Mouse (Mus musculus) stomach, embryonic 16.5 days (tissue): ENCODE data around the gene Zfp811. TPM values are rescaled to one million over a fixed set of nuclear protein-coding genes. Genes with fewer than 3 reads are reported as not detected.
"Not testable (repeated sequence)": the region's sequence is repeated elsewhere in the genome, so short reads cannot be mapped to it uniquely, and the experiment has no call there.

Experiments used
- ATAC-seq: fragments of 200-750 bp; cut with Nextera tagmentation; 2 replicates; pipeline ENCODE4 v1.8.0; 2017; ENCODE audit warnings: moderate number of reproducible peaks, moderate TSS enrichment; ENCODE audit not compliant: insufficient read depth, low FRiP score
- H3K27ac ChIP-seq: fragments of 300-500 bp; sonication (generic); 2 replicates; pipeline ENCODE4 v1.5.1; 2014; ENCODE audit warnings: low read length
- H3K27me3 ChIP-seq: fragments of 300-500 bp; sonication (generic); 2 replicates; pipeline ENCODE4 v1.6.1; 2014; ENCODE audit warnings: low read length, control low read depth, mixed read lengths; ENCODE audit not compliant: control insufficient read depth, insufficient read depth
- H3K36me3 ChIP-seq: fragments of 300-500 bp; sonication (generic); 2 replicates; pipeline ENCODE4 v1.6.1; 2014; ENCODE audit warnings: low read length; ENCODE audit not compliant: control insufficient read depth, insufficient read depth
- H3K4me1 ChIP-seq: fragments of 300-500 bp; sonication (generic); 2 replicates; pipeline ENCODE4 v1.6.1; 2014; ENCODE audit warnings: low read length, control low read depth, mixed read lengths; ENCODE audit not compliant: control insufficient read depth, insufficient read depth
- H3K4me2 ChIP-seq: fragments of 300-500 bp; sonication (generic); 2 replicates; pipeline ENCODE4 v1.6.1; 2014; ENCODE audit warnings: low read depth, low read length, mixed read lengths
- H3K4me3 ChIP-seq: fragments of 300-500 bp; sonication (generic); replicated peaks from 2 replicates; pipeline ENCODE4 v1.5.1; 2014; ENCODE audit warnings: mild to moderate bottlenecking, low read length
- H3K9ac ChIP-seq: fragments of 300-500 bp; sonication (generic); 2 replicates; pipeline ENCODE4 v1.6.1; 2014; ENCODE audit warnings: low read length
- H3K9me3 ChIP-seq: fragments of 300-500 bp; sonication (generic); replicated peaks from 2 replicates; pipeline ENCODE4 v1.6.1; 2016; ENCODE audit warnings: low read length, control low read depth; ENCODE audit not compliant: control insufficient read depth
- WGBS: fragments of 180-500 bp; shearing (Covaris S2); extraction: QIAGEN DNeasy Blood & Tissue Kit; methylation state at CpG from one replicate; pipeline ENCODE4 v1.1.7; 2014; 5-methylcytosine and 5-hydroxymethylcytosine counted together
- polyA plus RNA-seq: library from polyadenylated mRNA; unstranded; fragments of >200 nt; fragmentation: Nextera tagmentation; extraction: Ambion mirVana; gene quantifications from 2 replicates; pipeline ENCODE4 v1.2.1, GENCODE M21; 2015

The Zfp811 gene
- polyA plus RNA-seq, result 4.5 and 4.8 TPM in 2 replicates

GRCm38 (mm10) chr17:32809544-32810374 is at the start of gene Zfp811:
TSS of gene Zfp811 (minus strand) at chr17:32809931.
- 2% methylated on average over 17 of the region's 17 CpGs for WGBS
- no peaks in the 10 kb centered on the region for H3K27me3 ChIP-seq
- H3K9me3 ChIP-seq, result no peaks in the 10 kb centered on the region
- peak within 1 kb of the TSS; percentile 46; the same call in 1 of the 2 replicates for H3K27ac ChIP-seq
- H3K4me3 ChIP-seq, result peak within 1 kb of the TSS; percentile 48
- peak within 1 kb of the TSS; percentile 64 for H3K4me2 ChIP-seq
- peak within 1 kb of the TSS; percentile 57 for H3K9ac ChIP-seq
- peaks cover 3% of the 10 kb centered on the region for H3K4me1 ChIP-seq
- peak; percentile 86 for ATAC-seq
- H3K36me3 ChIP-seq, result no peaks in the 10 kb centered on the region

- WGBS, result 64% methylated on average over 3 of the region's 6 CpGs
- H3K9ac ChIP-seq, H3K9me3 ChIP-seq, H3K36me3 ChIP-seq, H3K4me3 ChIP-seq, H3K27me3 ChIP-seq, H3K27ac ChIP-seq, H3K4me1 ChIP-seq, ATAC-seq, H3K4me2 ChIP-seq: not testable (repeated sequence)
Measured at GRCm38 (mm10) chr17:32856713-32857112, 47.0 kb upstream of the Zfp811 start.

GRCm38 (mm10) chr17:32851581-32851980 is 41.9 kb upstream of the Zfp811 start:
- no peak overlapping the region for H3K4me2 ChIP-seq
- H3K27ac ChIP-seq, result no peak overlapping the region
- no peak overlapping the region for H3K4me3 ChIP-seq
- H3K9ac ChIP-seq, result no peak overlapping the region
- H3K4me1 ChIP-seq, result no peaks in the 10 kb centered on the region
- H3K9me3 ChIP-seq, result no peaks in the 10 kb centered on the region
- WGBS, result 47% methylated on average over 7 of the region's 7 CpGs
- H3K27me3 ChIP-seq, result no peaks in the 10 kb centered on the region
- no peak for ATAC-seq
- no peaks in the 10 kb centered on the region for H3K36me3 ChIP-seq

- ATAC-seq, result no peak
- Histone ChIP-seq H3K4me1 (no peaks in the 10 kb centered on the region), H3K27ac (no peak overlapping the region), H3K4me2 (no peak overlapping the region), H3K9ac (no peak overlapping the region), H3K36me3 (no peaks in the 10 kb centered on the region), H3K27me3 (no peaks in the 10 kb centered on the region), H3K4me3 (no peak overlapping the region), H3K9me3 (no peaks in the 10 kb centered on the region)
- WGBS, result 90% methylated on average over 2 of the region's 2 CpGs
Measured at GRCm38 (mm10) chr17:32841388-32841787, 31.7 kb upstream of the Zfp811 start.

GRCm38 (mm10) chr17:32839083-32839802 is 29.5 kb upstream of the Zfp811 start:
- Histone ChIP-seq H3K4me3 (no peak overlapping the region), H3K4me1 (no peaks in the 10 kb centered on the region), H3K9ac (no peak overlapping the region; the same call in 1 of the 2 replicates), H3K27ac (no peak overlapping the region), H3K4me2 (0 out of 2 replicates have a peak overlapping the region, but pooled peaks have one; percentile 1), H3K9me3 (no peaks in the 10 kb centered on the region), H3K27me3 (no peaks in the 10 kb centered on the region), H3K36me3 (no peaks in the 10 kb centered on the region)
- 33% methylated on average over 15 of the region's 15 CpGs for WGBS
- peak; percentile 58; the same call in 1 of the 2 replicates for ATAC-seq

GRCm38 (mm10) chr17:32830418-32830782 is 20.7 kb upstream of the Zfp811 start:
- Histone ChIP-seq H3K27ac (no peak overlapping the region), H3K27me3 (no peaks in the 10 kb centered on the region), H3K36me3 (0 out of 2 replicates have a peak, but pooled peaks cover 3% of the 10 kb centered on the region), H3K4me3 (peak overlapping the region; percentile 89), H3K9ac (no peak overlapping the region), H3K4me2 (peak overlapping the region; percentile 92), H3K9me3 (no peaks in the 10 kb centered on the region), H3K4me1 (peaks cover 6% of the 10 kb centered on the region; the same call in 1 of the 2 replicates)
- WGBS, result 29% methylated on average over 3 of the region's 3 CpGs
- no peak for ATAC-seq

GRCm38 (mm10) chr17:32829540-32830417 is 20.0 kb upstream of the Zfp811 start, which contains the start of gene Zfp799:
TSS of gene Zfp799 (minus strand) at chr17:32830261.
- peak within 1 kb of the TSS; percentile 92 for H3K4me2 ChIP-seq
- H3K36me3 ChIP-seq, result 0 out of 2 replicates have a peak, but pooled peaks cover 3% of the 10 kb centered on the region
- peak within 1 kb of the TSS; percentile 95 for H3K9ac ChIP-seq
- H3K9me3 ChIP-seq, result no peaks in the 10 kb centered on the region
- peaks cover 6% of the 10 kb centered on the region; the same call in 1 of the 2 replicates for H3K4me1 ChIP-seq
- WGBS, result 2% methylated on average over 35 of the region's 35 CpGs
- H3K27me3 ChIP-seq, result no peaks in the 10 kb centered on the region
- no peak within 1 kb of the TSS; the same call in 1 of the 2 replicates for H3K27ac ChIP-seq
- peak within 1 kb of the TSS; percentile 89 for H3K4me3 ChIP-seq
- peak; percentile 97 for ATAC-seq

- ATAC-seq, result no peak
- Histone ChIP-seq H3K4me3 (no peak overlapping the region), H3K36me3 (peaks cover 16% of the 10 kb centered on the region), H3K27me3 (no peaks in the 10 kb centered on the region), H3K4me2 (no peak overlapping the region), H3K27ac (no peak overlapping the region), H3K9ac (no peak overlapping the region), H3K9me3 (no peaks in the 10 kb centered on the region), H3K4me1 (no peaks in the 10 kb centered on the region)
- WGBS, result 96% methylated on average over 1 of the region's 1 CpGs
Measured at GRCm38 (mm10) chr17:32816074-32816784, 6.5 kb upstream of the Zfp811 start.
